Mouse (Mus musculus): ENCODE measurements around the gene Znhit6.

DNA sequence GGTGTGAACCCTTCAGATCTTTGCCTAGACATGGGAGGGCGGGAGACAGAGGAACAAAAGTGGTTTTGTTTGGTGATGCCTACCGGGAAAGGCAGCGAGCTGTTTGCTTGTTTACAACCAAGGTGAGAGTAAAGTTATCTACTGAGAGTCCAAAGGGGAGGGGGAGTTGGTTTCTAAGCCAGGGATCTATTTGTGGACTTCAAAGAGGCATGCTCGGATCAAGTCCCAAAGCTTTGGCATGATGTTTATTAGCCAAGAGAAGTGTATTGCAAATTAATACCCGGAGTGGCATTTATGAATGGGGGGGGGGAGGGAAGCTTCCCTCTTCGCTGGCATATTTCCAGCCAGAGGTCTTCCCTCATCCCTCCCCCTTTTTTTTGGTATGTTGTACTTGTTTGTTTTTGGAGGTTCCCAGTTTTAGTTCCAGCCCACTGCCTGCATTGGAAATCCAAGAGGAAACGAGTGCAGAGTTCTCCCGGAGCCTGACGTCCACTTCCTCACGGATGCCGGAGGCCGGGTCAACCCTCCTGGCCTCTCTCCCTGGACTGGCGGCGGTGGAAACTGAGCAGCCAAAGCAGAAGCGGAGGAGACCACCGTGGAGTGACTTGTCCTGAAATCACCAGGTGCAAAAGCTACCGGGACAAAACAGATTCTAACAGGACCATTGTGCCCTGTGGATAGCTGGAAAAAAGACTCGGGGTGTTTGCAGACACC lies 74.5 kb downstream of the Znhit6 start:
- no peak for TF ChIP-seq CTCF (IDR thresholded peaks at IDR 0.05)
- TF ChIP-seq EP300 (IDR thresholded peaks at IDR 0.05) = peak; percentile 51
